Mouse (Mus musculus) heart, embryonic 13.5 days (tissue): ENCODE data around the gene Tmem171. TPM values are rescaled to one million over a fixed set of nuclear protein-coding genes. Genes with fewer than 3 reads are reported as not detected.
A peak's percentile ranks its signal among the peaks of the same experiment; 100 is the strongest.

Experiments
- ATAC-seq: fragments of 200-750 bp; cut with Nextera tagmentation; 2 replicates; pipeline ENCODE4 v1.8.0; 2017; ENCODE audit warnings: moderate TSS enrichment; ENCODE audit not compliant: insufficient number of reproducible peaks, low FRiP score, low TSS enrichment; ENCODE audit errors: extremely low read depth
- H3K27ac ChIP-seq: fragments of 300-500 bp; sonication (generic); replicated peaks from 2 replicates; pipeline ENCODE4 v1.5.1; 2015; ENCODE audit warnings: moderate library complexity, mild to moderate bottlenecking, inconsistent platforms
- H3K27me3 ChIP-seq: fragments of 300-500 bp; sonication (generic); replicated peaks from 2 replicates; pipeline ENCODE4 v1.6.1; 2015; ENCODE audit warnings: mild to moderate bottlenecking, inconsistent platforms
- H3K36me3 ChIP-seq: fragments of 300-500 bp; sonication (generic); 2 replicates; pipeline ENCODE4 v1.6.1; 2015; ENCODE audit warnings: mild to moderate bottlenecking, inconsistent platforms
- H3K4me1 ChIP-seq: fragments of 300-500 bp; sonication (generic); 2 replicates; pipeline ENCODE4 v1.6.1; 2015; ENCODE audit warnings: inconsistent platforms
- H3K4me2 ChIP-seq: fragments of 300-500 bp; sonication (generic); 2 replicates; pipeline ENCODE4 v1.6.1; 2015; ENCODE audit warnings: inconsistent platforms, mild to moderate bottlenecking, moderate library complexity
- H3K4me3 ChIP-seq: fragments of 300-500 bp; sonication (generic); 2 replicates; pipeline ENCODE4 v1.5.1; 2015; ENCODE audit warnings: moderate library complexity, mild to moderate bottlenecking, inconsistent platforms
- H3K9ac ChIP-seq: fragments of 300-500 bp; sonication (generic); 2 replicates; pipeline ENCODE4 v1.6.1; 2015; ENCODE audit warnings: inconsistent platforms, mild to moderate bottlenecking, moderate library complexity
- H3K9me3 ChIP-seq: fragments of 300-500 bp; sonication (generic); 2 replicates; pipeline ENCODE4 v1.6.1; 2016; ENCODE audit warnings: inconsistent platforms
- WGBS: fragments of 180-500 bp; shearing (Covaris S2); methylation state at CpG from one replicate; pipeline ENCODE4 v1.1.7; 2015; ENCODE audit warnings: mixed read lengths; 5-methylcytosine and 5-hydroxymethylcytosine counted together
- polyA plus RNA-seq: library from polyadenylated mRNA; unstranded; fragments of >200 nt; fragmentation: Nextera tagmentation; extraction: Ambion mirVana; gene quantifications from 2 replicates; pipeline ENCODE4 v1.2.1, GENCODE M21; 2015

Gene Tmem171
- 1.2 and 2.3 TPM in 2 replicates for polyA plus RNA-seq

- no peaks in the 10 kb centered on the region for H3K36me3 ChIP-seq
- peak within 1 kb of the TSS; percentile 51 for H3K4me3 ChIP-seq
- peaks cover 41% of the 10 kb centered on the region for H3K27me3 ChIP-seq
- peak within 1 kb of the TSS; percentile 80 for H3K9ac ChIP-seq
- H3K9me3 ChIP-seq = no peaks in the 10 kb centered on the region
- H3K4me1 ChIP-seq = peaks cover 38% of the 10 kb centered on the region
- H3K27ac ChIP-seq = no peak within 1 kb of the TSS
- H3K4me2 ChIP-seq = peak within 1 kb of the TSS; percentile 86
- WGBS = 6% methylated on average over 31 of the region's 44 CpGs
- no peak for ATAC-seq
Observed at GRCm38 (mm10) chr13:98694773-98695314, at the start of gene Tmem171. Gene Tmem171, minus strand, starts transcription at chr13:98694834.

- no peak for ATAC-seq
- Histone ChIP-seq H3K4me3 (no peak overlapping the region), H3K4me2 (no peak overlapping the region), H3K4me1 (no peaks in the 10 kb centered on the region), H3K9me3 (no peaks in the 10 kb centered on the region), H3K36me3 (peaks cover 71% of the 10 kb centered on the region), H3K9ac (no peak overlapping the region), H3K27me3 (no peaks in the 10 kb centered on the region), H3K27ac (no peak overlapping the region)
Observed at GRCm38 (mm10) chr13:98743829-98744228, 49.2 kb upstream of the Tmem171 start.

- H3K27me3 ChIP-seq = no peaks in the 10 kb centered on the region
- H3K4me3 ChIP-seq = no peak overlapping the region
- ATAC-seq = no peak
- H3K36me3 ChIP-seq = peaks cover 73% of the 10 kb centered on the region
- H3K27ac ChIP-seq = no peak overlapping the region
- H3K9me3 ChIP-seq = no peaks in the 10 kb centered on the region
- H3K4me2 ChIP-seq = no peak overlapping the region
- 70% methylated on average over 6 of the region's 6 CpGs for WGBS
- no peak overlapping the region for H3K9ac ChIP-seq
- H3K4me1 ChIP-seq = no peaks in the 10 kb centered on the region
Observed at GRCm38 (mm10) chr13:98743214-98743613, 48.6 kb upstream of the Tmem171 start.

- Histone ChIP-seq H3K9ac (no peak overlapping the region), H3K9me3 (no peaks in the 10 kb centered on the region), H3K27me3 (no peaks in the 10 kb centered on the region), H3K4me2 (no peak overlapping the region), H3K36me3 (peaks cover 58% of the 10 kb centered on the region), H3K4me3 (no peak overlapping the region), H3K27ac (no peak overlapping the region), H3K4me1 (no peaks in the 10 kb centered on the region)
- no peak for ATAC-seq
- 89% methylated on average over 2 of the region's 2 CpGs for WGBS
Observed at GRCm38 (mm10) chr13:98738213-98738612, 43.6 kb upstream of the Tmem171 start.

- H3K27ac ChIP-seq = no peak overlapping the region
- no peaks in the 10 kb centered on the region for H3K9me3 ChIP-seq
- no peak for ATAC-seq
- no peak overlapping the region for H3K4me3 ChIP-seq
- 40% methylated on average over 3 of the region's 3 CpGs for WGBS
- H3K36me3 ChIP-seq = peaks cover 70% of the 10 kb centered on the region
- H3K4me2 ChIP-seq = no peak overlapping the region
- no peaks in the 10 kb centered on the region for H3K4me1 ChIP-seq
- H3K9ac ChIP-seq = no peak overlapping the region
- no peaks in the 10 kb centered on the region for H3K27me3 ChIP-seq
Observed at GRCm38 (mm10) chr13:98733292-98733691, 38.7 kb upstream of the Tmem171 start.

GRCm38 (mm10) chr13:98729271-98730062, 34.8 kb upstream of the Tmem171 start:
- Histone ChIP-seq H3K4me1 (no peaks in the 10 kb centered on the region), H3K4me2 (no peak overlapping the region), H3K27me3 (no peaks in the 10 kb centered on the region), H3K9ac (no peak overlapping the region), H3K27ac (no peak overlapping the region), H3K9me3 (no peaks in the 10 kb centered on the region), H3K36me3 (peaks cover 87% of the 10 kb centered on the region), H3K4me3 (no peak overlapping the region)
- no peak for ATAC-seq
- 78% methylated on average over 1 of the region's 1 CpGs for WGBS

- Histone ChIP-seq H3K9me3 (no peaks in the 10 kb centered on the region), H3K27me3 (no peaks in the 10 kb centered on the region), H3K4me2 (no peak overlapping the region), H3K9ac (no peak overlapping the region), H3K4me1 (no peaks in the 10 kb centered on the region), H3K27ac (no peak overlapping the region), H3K4me3 (no peak overlapping the region), H3K36me3 (peaks cover 78% of the 10 kb centered on the region)
- no peak for ATAC-seq
- WGBS = 61% methylated on average over 4 of the region's 4 CpGs
Observed at GRCm38 (mm10) chr13:98726494-98726893, 31.9 kb upstream of the Tmem171 start.

GRCm38 (mm10) chr13:98723430-98723829, 28.8 kb upstream of the Tmem171 start:
- Histone ChIP-seq H3K4me3 (no peak overlapping the region), H3K36me3 (peaks cover 56% of the 10 kb centered on the region), H3K9ac (no peak overlapping the region), H3K27ac (no peak overlapping the region), H3K4me2 (no peak overlapping the region), H3K4me1 (no peaks in the 10 kb centered on the region), H3K9me3 (no peaks in the 10 kb centered on the region), H3K27me3 (no peaks in the 10 kb centered on the region)
- no peak for ATAC-seq
- 81% methylated on average over 1 of the region's 1 CpGs for WGBS

- Histone ChIP-seq H3K36me3 (peaks cover 45% of the 10 kb centered on the region), H3K27ac (no peak overlapping the region), H3K9me3 (no peaks in the 10 kb centered on the region), H3K4me3 (no peak overlapping the region), H3K4me2 (no peak overlapping the region), H3K9ac (no peak overlapping the region), H3K27me3 (no peaks in the 10 kb centered on the region), H3K4me1 (no peaks in the 10 kb centered on the region)
- WGBS = 47% methylated on average over 1 of the region's 1 CpGs
- ATAC-seq = no peak
Observed at GRCm38 (mm10) chr13:98722296-98722695, 27.7 kb upstream of the Tmem171 start.

- no peak overlapping the region for H3K4me3 ChIP-seq
- H3K9me3 ChIP-seq = no peaks in the 10 kb centered on the region
- no peak overlapping the region for H3K9ac ChIP-seq
- WGBS = 93% methylated on average over 8 of the region's 8 CpGs
- H3K36me3 ChIP-seq = peaks cover 4% of the 10 kb centered on the region
- H3K4me2 ChIP-seq = no peak overlapping the region
- no peak overlapping the region for H3K27ac ChIP-seq
- no peaks in the 10 kb centered on the region for H3K27me3 ChIP-seq
- ATAC-seq = no peak
- H3K4me1 ChIP-seq = 0 out of 2 replicates have a peak, but pooled peaks cover 3% of the 10 kb centered on the region
Observed at GRCm38 (mm10) chr13:98716176-98716575, 21.5 kb upstream of the Tmem171 start.

- no peak for ATAC-seq
- 0 out of 2 replicates have a peak, but pooled peaks cover 3% of the 10 kb centered on the region for H3K4me1 ChIP-seq
- no peak overlapping the region for H3K9ac ChIP-seq
- no peak overlapping the region for H3K27ac ChIP-seq
- WGBS = 76% methylated on average over 6 of the region's 6 CpGs
- H3K4me2 ChIP-seq = no peak overlapping the region
- H3K9me3 ChIP-seq = no peaks in the 10 kb centered on the region
- no peak overlapping the region for H3K4me3 ChIP-seq
- H3K36me3 ChIP-seq = peaks cover 3% of the 10 kb centered on the region; the same call in 1 of the 2 replicates
- H3K27me3 ChIP-seq = no peaks in the 10 kb centered on the region
Observed at GRCm38 (mm10) chr13:98715443-98715990, 20.9 kb upstream of the Tmem171 start.
